Mouse (Mus musculus) CD4-positive naive resting alpha-beta T cell, adult 76 days (primary cell): ENCODE results near the gene Naxd. TPM values are rescaled to one million over a fixed set of nuclear protein-coding genes. Genes with fewer than 3 reads are reported as not detected.

Experiments
- total RNA-seq: library from RNA; stranded (reverse); gene quantifications from one replicate; pipeline ENCODE4 v1.2.4, GENCODE M21; 2023

Gene Naxd
- 40.7 TPM for total RNA-seq

DNA sequence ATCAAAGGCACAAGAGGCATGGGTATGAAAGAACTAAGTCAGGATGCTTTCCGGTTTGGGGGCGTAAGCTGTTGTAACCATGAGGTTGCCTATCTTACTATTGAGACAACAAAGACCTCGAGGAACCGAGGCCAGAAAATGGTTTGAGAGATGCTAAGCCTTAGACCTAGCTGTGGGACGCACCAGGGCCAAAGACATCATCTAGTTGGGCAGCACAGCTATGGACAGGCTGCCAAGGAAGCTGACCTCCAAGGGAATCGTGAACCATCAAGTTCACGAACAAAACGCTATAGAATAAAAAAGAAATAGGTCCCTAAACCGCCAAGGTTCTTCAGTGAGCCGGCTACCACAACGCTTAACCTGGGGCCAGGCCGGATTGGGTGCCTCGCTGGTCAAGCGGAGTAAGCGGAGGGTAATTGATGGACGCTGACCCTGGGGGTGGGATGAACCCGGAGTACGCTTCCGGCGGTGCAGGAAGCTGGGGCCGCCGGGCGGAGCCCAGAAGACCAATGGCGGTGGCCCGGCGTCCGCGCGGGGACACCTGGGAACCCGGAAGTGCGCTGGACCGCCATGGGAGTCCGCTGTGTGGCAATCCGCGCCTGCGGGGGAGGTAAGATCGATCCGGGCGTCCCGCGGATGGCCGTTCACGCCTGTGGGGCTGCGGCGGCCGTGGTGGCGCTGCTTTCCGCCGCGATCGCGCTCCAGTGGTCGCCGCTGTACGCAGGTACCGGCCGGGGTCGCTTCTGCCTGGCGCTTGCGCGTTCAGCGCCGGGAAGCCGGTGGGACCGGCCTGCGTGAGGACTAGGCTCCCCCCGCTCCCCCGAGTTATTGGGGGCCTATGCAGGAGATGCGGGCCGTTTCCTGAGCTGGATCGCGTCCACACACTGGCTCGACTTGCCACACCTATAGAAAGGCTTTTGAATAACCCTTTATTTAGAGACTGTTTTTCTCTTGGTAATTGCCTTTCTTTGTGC is at the start of gene Naxd:
TSS of gene Naxd (plus strand) at position 490 of the 974 bp plus-strand sequence.

DNA sequence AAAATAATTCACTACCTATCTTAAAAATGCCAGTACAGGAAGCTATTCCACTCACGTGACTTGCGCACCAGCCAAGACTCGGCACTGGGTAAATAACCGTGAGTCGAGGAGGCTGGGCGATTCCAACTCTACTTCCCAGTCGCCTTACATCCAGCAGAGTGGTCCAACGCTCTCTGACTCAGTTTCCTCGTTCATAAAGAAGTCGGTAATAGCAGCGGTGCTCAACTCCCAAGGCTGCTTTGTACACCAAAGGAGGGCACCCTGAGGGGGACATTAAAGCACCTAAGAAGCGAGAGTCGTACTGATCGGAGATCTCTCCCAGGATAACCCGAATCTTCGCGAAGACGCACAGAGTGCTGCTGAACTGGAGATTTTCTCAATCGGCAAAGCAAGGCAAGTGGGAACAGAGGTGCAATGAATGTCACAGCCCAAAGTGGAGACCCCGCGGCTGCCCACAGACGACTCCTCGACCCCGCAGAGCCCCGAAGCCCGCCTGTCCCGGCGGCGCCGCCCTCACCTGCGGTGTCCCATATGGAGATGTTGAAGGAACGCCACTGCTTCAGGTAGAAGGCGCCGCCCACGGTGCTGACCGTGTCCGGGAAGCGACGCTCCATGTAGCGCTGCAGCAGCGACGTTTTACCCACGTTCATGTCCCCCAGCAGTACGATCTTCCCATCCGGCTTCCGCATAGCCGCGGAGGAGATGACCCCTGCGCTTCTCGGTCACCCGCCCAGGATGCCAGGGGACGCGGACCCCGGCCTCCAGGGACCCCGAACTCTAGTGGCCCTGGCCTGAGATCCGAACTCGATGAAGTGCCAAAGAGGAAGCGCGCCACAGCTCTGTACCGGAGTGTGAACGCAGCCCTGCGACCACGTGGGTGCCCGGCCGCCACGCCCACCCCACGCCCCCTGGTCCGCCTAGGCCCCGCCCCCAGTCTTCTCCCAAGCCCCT is 19.2 kb upstream of the Naxd start, which contains the start of gene Rab20:
TSS of gene Rab20 (minus strand) at position 900 of the 951 bp plus-strand sequence.

DNA sequence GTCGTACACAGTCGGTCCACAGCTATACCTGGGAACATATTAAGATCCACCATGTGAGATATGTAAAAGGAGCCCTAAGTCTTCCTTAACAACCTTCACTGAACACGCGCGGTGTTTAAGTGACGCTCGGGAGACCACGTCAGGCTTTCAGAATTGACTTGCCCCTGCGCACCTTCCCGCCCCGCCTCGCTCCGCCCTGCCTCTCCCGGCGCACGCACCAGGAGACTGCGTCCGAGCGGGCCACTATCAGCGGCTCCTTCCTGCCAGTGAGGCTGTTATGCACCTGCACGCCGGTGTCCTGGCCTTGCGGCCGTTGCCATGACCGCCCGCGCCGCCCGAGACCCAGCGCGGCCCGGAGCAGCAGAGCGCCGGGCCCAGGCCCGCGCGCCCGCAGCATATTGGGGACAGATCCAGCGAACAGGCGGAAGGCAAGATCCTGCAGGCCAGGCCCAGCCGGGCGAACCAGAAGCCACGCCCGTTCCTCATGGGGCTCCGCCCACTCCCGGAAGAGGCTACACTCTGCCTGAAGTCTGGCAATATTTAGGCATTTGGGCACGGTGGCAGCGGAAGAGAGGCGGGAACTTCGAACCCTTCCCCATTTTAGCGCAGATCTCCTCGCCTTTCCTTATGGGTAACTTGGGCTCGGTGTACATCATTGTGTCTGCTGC is 53.1 kb downstream of the Naxd start, which contains the start of gene Cars2:
TSS of gene Cars2 (minus strand) at position 503 of the 668 bp plus-strand sequence.

DNA sequence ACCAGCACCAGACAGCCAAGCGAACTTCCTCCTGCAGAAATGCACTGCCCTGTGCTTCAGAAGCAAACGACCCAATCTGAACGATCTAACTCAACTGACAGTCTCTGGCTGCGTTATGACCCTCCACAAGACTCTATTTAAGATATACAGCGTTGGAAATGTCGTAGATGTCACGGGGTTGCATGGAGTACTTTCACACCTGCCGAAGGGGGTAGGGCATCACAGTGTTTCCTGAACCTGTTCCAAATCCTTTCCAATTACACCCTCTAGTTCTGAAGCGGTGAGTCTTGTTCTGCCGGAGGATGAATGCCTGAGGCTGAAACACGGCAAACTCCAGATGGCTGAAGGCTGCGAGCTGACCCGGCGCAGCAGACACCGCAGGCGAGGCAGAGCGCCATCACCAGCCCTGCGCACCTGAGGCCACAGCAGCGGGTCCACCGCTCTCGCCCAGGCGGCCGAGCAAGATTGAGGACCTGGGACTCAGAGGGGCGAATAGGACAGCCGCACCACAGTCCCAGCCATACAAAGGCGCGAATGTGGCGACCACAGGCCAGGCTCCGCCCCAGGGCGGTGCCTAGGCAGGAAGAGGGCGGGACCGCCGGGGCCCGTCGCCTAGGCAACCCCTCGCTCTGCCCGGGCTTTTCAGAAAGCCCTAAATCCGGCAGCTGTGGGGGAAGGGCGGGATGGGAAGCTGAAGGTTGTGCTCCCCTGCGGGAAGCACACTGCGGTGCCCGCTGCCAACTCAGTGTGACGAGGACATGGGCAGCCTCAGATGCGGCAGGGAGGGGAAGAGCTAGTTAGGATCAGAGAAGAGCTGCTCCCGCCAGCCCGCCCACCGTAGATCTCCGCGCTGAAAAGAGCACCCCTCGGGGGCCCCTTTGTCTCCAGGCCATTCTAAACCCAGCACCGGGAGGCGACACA is 57.8 kb downstream of the Naxd start, which contains the start of gene Ing1:
TSS of gene Ing1 (plus strand) at position 773 of the 921 bp plus-strand sequence.

Other genes starting within 250 kb of the Naxd start
- gene Col4a2, start 184.7 kb upstream of the Naxd start, total RNA-seq, result 0.26 TPM
- 0.41 TPM for gene Col4a1, start 184.7 kb upstream of the Naxd start, total RNA-seq
- 7.5 TPM for gene Rab20, start 18.8 kb upstream of the Naxd start, total RNA-seq
- 39.7 TPM for gene Cars2, start 53.3 kb downstream of the Naxd start, total RNA-seq
- 52.7 TPM for gene Ing1, start 58.1 kb downstream of the Naxd start, total RNA-seq
- gene Ankrd10, start 138.3 kb downstream of the Naxd start, total RNA-seq, result 102 TPM
- gene 1700016D06Rik, start 203.6 kb downstream of the Naxd start, total RNA-seq, result not detected
- 55.5 TPM for gene Arhgef7, start 230.2 kb downstream of the Naxd start, total RNA-seq